Mouse (Mus musculus) olfactory bulb, adult 2 months (tissue): Measurements from ENCODE around the gene Eya4.

Experiments
- CTCF ChIP-seq: fragments of 200-500 bp; IDR thresholded peaks from 2 replicates; pipeline ENCODE4 v1.5.1; 2012; ENCODE audit warnings: low read depth, mild to moderate bottlenecking, low read length, moderate library complexity; ENCODE audit not compliant: insufficient read depth
- POLR2A ChIP-seq: fragments of 200-500 bp; IDR thresholded peaks from 2 replicates; pipeline ENCODE4 v1.6.1; 2012; ENCODE audit warnings: mild to moderate bottlenecking, low read depth, low read length, moderate library complexity; ENCODE audit not compliant: insufficient read depth

GRCm38 (mm10) chr10:23189836-23190235, 160.8 kb downstream of the Eya4 start:
- no peak for TF ChIP-seq POLR2A
- TF ChIP-seq CTCF = no peak
